Comparison of ENCODE assay signal across 9 mouse cellular contexts in genomic region chr14:26994211-26994741, GRCm38 (mm10). TPM values are rescaled to one million over a fixed set of nuclear protein-coding genes. Genes with fewer than 3 reads are reported as not detected.
A peak's percentile ranks its signal among the peaks of the same experiment; 100 is the strongest.
DNase-seq lines count a peak whose midpoint lies in the region; ATAC-seq lines count a peak whose summit lies in the region.
"Had no signal": no experiment of that assay in that cellular context is flagged by ENCODE, and none has a peak within 500 bp of the region (broad histone marks: within the 10 kb centered on the region; RNA-seq: fewer than 3 reads in every experiment).

TSS of gene Hesx1 (plus strand) at chr14:26994416.

- H3K9ac ChIP-seq in forebrain, embryonic 14.5 days (ENCODE audit: low read length): peak within 1 kb of the TSS; percentile 40; the same call in 1 of the 2 replicates
- peak within 1 kb of the TSS; percentile 21 for H3K9ac ChIP-seq in hindbrain, embryonic 11.5 days (ENCODE audit: low read depth, low read length)
- H3K9ac ChIP-seq in limb, embryonic 15.5 days: no peak within 1 kb of the TSS
- no peak within 1 kb of the TSS; the same call in 1 of the 2 replicates for H3K9ac ChIP-seq in midbrain, embryonic 14.5 days (replicated peaks; ENCODE audit: low read length)
- H3K9ac ChIP-seq in stomach, embryonic 16.5 days (ENCODE audit: low read length): peak within 1 kb of the TSS; percentile 49

- peak within 1 kb of the TSS; percentile 46 for H3K4me2 ChIP-seq in forebrain, embryonic 14.5 days (ENCODE audit: low read length)
- peak within 1 kb of the TSS; percentile 46 for H3K4me2 ChIP-seq in hindbrain, embryonic 11.5 days (replicated peaks; ENCODE audit: low read depth, low read length)
- peak within 1 kb of the TSS; percentile 51 for H3K4me2 ChIP-seq in limb, embryonic 15.5 days
- H3K4me2 ChIP-seq in midbrain, embryonic 14.5 days (ENCODE audit: low read length): peak within 1 kb of the TSS; percentile 54
- peak within 1 kb of the TSS; percentile 61 for H3K4me2 ChIP-seq in stomach, embryonic 16.5 days (ENCODE audit: low read depth, low read length)

- no peaks in the 10 kb centered on the region for H3K9me3 ChIP-seq in forebrain, embryonic 14.5 days (replicated peaks; ENCODE audit: control insufficient read depth, low read length)
- no peaks in the 10 kb centered on the region for H3K9me3 ChIP-seq in hindbrain, embryonic 11.5 days (ENCODE audit: control insufficient read depth, low read length)
- H3K9me3 ChIP-seq in limb, embryonic 15.5 days: no peaks in the 10 kb centered on the region
- no peaks in the 10 kb centered on the region for H3K9me3 ChIP-seq in midbrain, embryonic 14.5 days (ENCODE audit: control insufficient read depth, low read length)
- no peaks in the 10 kb centered on the region for H3K9me3 ChIP-seq in stomach, embryonic 16.5 days (replicated peaks; ENCODE audit: control insufficient read depth, low read length)

- no peaks in the 10 kb centered on the region for H3K36me3 ChIP-seq in forebrain, embryonic 14.5 days (ENCODE audit: control insufficient read depth, insufficient read depth, low read length)
- H3K36me3 ChIP-seq in hindbrain, embryonic 11.5 days (ENCODE audit: control insufficient read depth, insufficient read depth, low read length): no peaks in the 10 kb centered on the region
- no peaks in the 10 kb centered on the region for H3K36me3 ChIP-seq in limb, embryonic 15.5 days
- H3K36me3 ChIP-seq in midbrain, embryonic 14.5 days (ENCODE audit: control insufficient read depth, insufficient read depth, low read length): no peaks in the 10 kb centered on the region
- H3K36me3 ChIP-seq in stomach, embryonic 16.5 days (ENCODE audit: control insufficient read depth, insufficient read depth, low read length): no peaks in the 10 kb centered on the region

- WGBS in forebrain, embryonic 14.5 days: 14% methylated on average over 16 of the region's 16 CpGs
- WGBS in hindbrain, embryonic 11.5 days: 6% methylated on average over 16 of the region's 16 CpGs
- WGBS in limb, embryonic 15.5 days: 9% methylated on average over 16 of the region's 16 CpGs
- 12% methylated on average over 16 of the region's 16 CpGs for WGBS in midbrain, embryonic 14.5 days
- 7% methylated on average over 16 of the region's 16 CpGs for WGBS in stomach, embryonic 16.5 days

- no peak for ATAC-seq in forebrain, embryonic 14.5 days
- no peak for ATAC-seq in hindbrain, embryonic 11.5 days (ENCODE audit: low FRiP score)
- no peak for ATAC-seq in limb, embryonic 15.5 days (ENCODE audit: insufficient number of reproducible peaks, low FRiP score, low TSS enrichment, low read depth)
- ATAC-seq in midbrain, embryonic 14.5 days (ENCODE audit: low FRiP score, low TSS enrichment): no peak
- ATAC-seq in stomach, embryonic 16.5 days (ENCODE audit: insufficient read depth, low FRiP score): peak; percentile 69; the same call in 1 of the 2 replicates

- H3K4me3 ChIP-seq in forebrain, embryonic 14.5 days (ENCODE audit: low read depth, low read length): peak within 1 kb of the TSS; percentile 17
- H3K4me3 ChIP-seq in hindbrain, embryonic 11.5 days (ENCODE audit: low read depth, low read length): peak within 1 kb of the TSS; percentile 19
- peak within 1 kb of the TSS; percentile 35 for H3K4me3 ChIP-seq in limb, embryonic 15.5 days
- peak within 1 kb of the TSS; percentile 26 for H3K4me3 ChIP-seq in midbrain, embryonic 14.5 days (replicated peaks; ENCODE audit: low read depth, low read length)
- peak within 1 kb of the TSS; percentile 43 for H3K4me3 ChIP-seq in stomach, embryonic 16.5 days (replicated peaks; ENCODE audit: low read length)

- H3K4me1 ChIP-seq in forebrain, embryonic 14.5 days (ENCODE audit: control insufficient read depth, insufficient read depth, low read length): 0 out of 2 replicates have a peak, but pooled peaks cover 2% of the 10 kb centered on the region
- H3K4me1 ChIP-seq in hindbrain, embryonic 11.5 days (replicated peaks; ENCODE audit: control insufficient read depth, insufficient read depth, low read length): no peaks in the 10 kb centered on the region
- peaks cover 18% of the 10 kb centered on the region for H3K4me1 ChIP-seq in limb, embryonic 15.5 days
- H3K4me1 ChIP-seq in midbrain, embryonic 14.5 days (ENCODE audit: control insufficient read depth, insufficient read depth, low read length): no peaks in the 10 kb centered on the region
- H3K4me1 ChIP-seq in stomach, embryonic 16.5 days (ENCODE audit: control insufficient read depth, insufficient read depth, low read length): peaks cover 5% of the 10 kb centered on the region

- no peaks in the 10 kb centered on the region; the same call in 1 of the 2 replicates for H3K27me3 ChIP-seq in forebrain, embryonic 14.5 days (replicated peaks; ENCODE audit: control insufficient read depth, insufficient read depth, low read length)
- H3K27me3 ChIP-seq in hindbrain, embryonic 11.5 days (ENCODE audit: control insufficient read depth, insufficient read depth, low read length): no peaks in the 10 kb centered on the region
- H3K27me3 ChIP-seq in limb, embryonic 15.5 days: no peaks in the 10 kb centered on the region
- no peaks in the 10 kb centered on the region for H3K27me3 ChIP-seq in midbrain, embryonic 14.5 days (ENCODE audit: control insufficient read depth, insufficient read depth, low read length)
- no peaks in the 10 kb centered on the region for H3K27me3 ChIP-seq in stomach, embryonic 16.5 days (ENCODE audit: control insufficient read depth, insufficient read depth, low read length)

- DNase-seq in adrenal gland, adult 2 months: peak; percentile 43
- no peak for DNase-seq in adrenal gland, adult 18-20 months (ENCODE audit: low spot score in 2 of 2)
- peak; percentile 75 for DNase-seq in WW6 (ENCODE audit: low read depth, low spot score)
- DNase-seq in forebrain, embryonic 14.5 days (ENCODE audit: low spot score): peak; percentile 43
- DNase-seq in hindbrain, embryonic 11.5 days (ENCODE audit: low spot score): peak; percentile 68
- peak; percentile 54 for DNase-seq in midbrain, embryonic 14.5 days

- H3K27ac ChIP-seq in forebrain, embryonic 14.5 days (ENCODE audit: low read depth, low read length): no peak within 1 kb of the TSS
- H3K27ac ChIP-seq in hindbrain, embryonic 11.5 days (ENCODE audit: low read depth, low read length): no peak within 1 kb of the TSS
- H3K27ac ChIP-seq in limb, embryonic 15.5 days: peak within 1 kb of the TSS; percentile 69
- no peak within 1 kb of the TSS for H3K27ac ChIP-seq in midbrain, embryonic 14.5 days (replicated peaks; ENCODE audit: low read depth, low read length)
- 0 out of 2 replicates have a peak within 1 kb of the TSS, but pooled peaks have one; percentile 23 for H3K27ac ChIP-seq in stomach, embryonic 16.5 days (ENCODE audit: low read length)

RNA-seq across cellular contexts. Expression of gene Hesx1, which starts in this region (rescaled TPM):
- total RNA-seq in adrenal gland, adult 2 months (2021): not detected
- not detected in 2 replicates for polyA plus RNA-seq in adrenal gland, adult 2 months (2012; rRNA removed)
- not detected for total RNA-seq in adrenal gland, adult 18-20 months (2021)
- not detected in 2 replicates for polyA plus RNA-seq in forebrain, embryonic 14.5 days (2014; fragmentation: Nextera tagmentation; extraction: Ambion mirVana)
- polyA plus RNA-seq in hindbrain, embryonic 11.5 days (2014; fragmentation: Nextera tagmentation; extraction: Ambion mirVana): 0.23 TPM in 1 of 2 replicates, not detected in the other
- 0.24 TPM in 1 of 2 replicates, not detected in the other for polyA plus RNA-seq in limb, embryonic 15.5 days (2015; fragmentation: Nextera tagmentation; extraction: Ambion mirVana)
- polyA plus RNA-seq in midbrain, embryonic 14.5 days (2014; fragmentation: Nextera tagmentation; extraction: Ambion mirVana): not detected in 2 replicates
- polyA plus RNA-seq in stomach, embryonic 16.5 days (2015; fragmentation: Nextera tagmentation; extraction: Ambion mirVana): 0.20 and 0.62 TPM in 2 replicates
- total RNA-seq: left cerebral cortex, postnatal 14 days had no signal

Comparison
In these comparisons a context has a peak if more than half of its experiments do, and no peak if none do; other contexts are left out.
1. Peak in DNase-seq in adrenal gland, adult 2 months; RNA of the gene not detected or under 1 TPM.
2. Peak in DNase-seq, H3K4me3 ChIP-seq, H3K9ac ChIP-seq and H3K4me2 ChIP-seq in forebrain, embryonic 14.5 days; RNA of the gene not detected or under 1 TPM.
3. Peak in DNase-seq, H3K4me3 ChIP-seq, H3K9ac ChIP-seq and H3K4me2 ChIP-seq in hindbrain, embryonic 11.5 days; RNA of the gene not detected or under 1 TPM.
4. Peak in DNase-seq, H3K4me3 ChIP-seq and H3K4me2 ChIP-seq in midbrain, embryonic 14.5 days; RNA of the gene not detected or under 1 TPM.
5. Peak in ATAC-seq, H3K4me3 ChIP-seq, H3K27ac ChIP-seq, H3K9ac ChIP-seq and H3K4me2 ChIP-seq in stomach, embryonic 16.5 days; RNA of the gene not detected or under 1 TPM.